Mouse (Mus musculus) hindbrain, embryonic 13.5 days (tissue): ENCODE measurements around the gene Ncaph2. TPM values are rescaled to one million over a fixed set of nuclear protein-coding genes. Genes with fewer than 3 reads are reported as not detected.

Source experiments
- ATAC-seq: fragments of 200-750 bp; cut with Nextera tagmentation; 2 replicates; pipeline ENCODE4 v1.8.0; 2017; ENCODE audit warnings: moderate TSS enrichment; ENCODE audit not compliant: low FRiP score
- H3K27ac ChIP-seq: fragments of 300-500 bp; sonication (generic); 2 replicates; pipeline ENCODE4 v1.5.1; 2015; ENCODE audit warnings: inconsistent platforms, mild to moderate bottlenecking, moderate library complexity
- H3K27me3 ChIP-seq: fragments of 300-500 bp; sonication (generic); 2 replicates; pipeline ENCODE4 v1.6.1; 2015; ENCODE audit warnings: mild to moderate bottlenecking, inconsistent platforms
- H3K36me3 ChIP-seq: fragments of 300-500 bp; sonication (generic); 2 replicates; pipeline ENCODE4 v1.6.1; 2015; ENCODE audit warnings: mild to moderate bottlenecking, inconsistent platforms
- H3K4me1 ChIP-seq: fragments of 300-500 bp; sonication (generic); replicated peaks from 2 replicates; pipeline ENCODE4 v1.6.1; 2015; ENCODE audit warnings: inconsistent platforms
- H3K4me2 ChIP-seq: fragments of 300-500 bp; sonication (generic); 2 replicates; pipeline ENCODE4 v1.6.1; 2015; ENCODE audit warnings: inconsistent platforms, mild to moderate bottlenecking, moderate library complexity
- H3K4me3 ChIP-seq: fragments of 300-500 bp; sonication (generic); 2 replicates; pipeline ENCODE4 v1.5.1; 2015; ENCODE audit warnings: mild to moderate bottlenecking, inconsistent platforms
- H3K9ac ChIP-seq: fragments of 300-500 bp; sonication (generic); 2 replicates; pipeline ENCODE4 v1.6.1; 2015; ENCODE audit warnings: mild to moderate bottlenecking, inconsistent platforms
- H3K9me3 ChIP-seq: fragments of 300-500 bp; sonication (generic); 2 replicates; pipeline ENCODE4 v1.6.1; 2016; ENCODE audit warnings: inconsistent platforms
- WGBS: fragments of 180-500 bp; shearing (Covaris S2); methylation state at CpG from one replicate; pipeline ENCODE4 v1.1.7; 2015; 5-methylcytosine and 5-hydroxymethylcytosine counted together
- polyA plus RNA-seq: library from polyadenylated mRNA; unstranded; fragments of >200 nt; fragmentation: Nextera tagmentation; extraction: Ambion mirVana; gene quantifications from 2 replicates; pipeline ENCODE4 v1.2.1, GENCODE M21; 2015

The Ncaph2 gene
- polyA plus RNA-seq, 1 experiment from 2014 or later: 104 TPM

- H3K4me2 ChIP-seq: no peak overlapping the region
- no peak for ATAC-seq
- peaks cover 22% of the 10 kb centered on the region for H3K4me1 ChIP-seq
- 97% methylated on average over 14 of the region's 14 CpGs for WGBS
- H3K27me3 ChIP-seq: no peaks in the 10 kb centered on the region
- no peak overlapping the region for H3K27ac ChIP-seq
- H3K9me3 ChIP-seq: no peaks in the 10 kb centered on the region
- no peak overlapping the region for H3K9ac ChIP-seq
- peaks cover 41% of the 10 kb centered on the region for H3K36me3 ChIP-seq
- H3K4me3 ChIP-seq: no peak overlapping the region
Measured at GRCm38 (mm10) chr15:89352054-89352453, 3.5 kb upstream of the Ncaph2 start.

- no peak overlapping the region for H3K27ac ChIP-seq
- WGBS: 94% methylated on average over 12 of the region's 12 CpGs
- H3K36me3 ChIP-seq: peaks cover 41% of the 10 kb centered on the region
- H3K4me2 ChIP-seq: no peak overlapping the region
- peaks cover 28% of the 10 kb centered on the region for H3K4me1 ChIP-seq
- H3K4me3 ChIP-seq: no peak overlapping the region
- no peak overlapping the region for H3K9ac ChIP-seq
- ATAC-seq: no peak
- H3K9me3 ChIP-seq: no peaks in the 10 kb centered on the region
- H3K27me3 ChIP-seq: no peaks in the 10 kb centered on the region
Measured at GRCm38 (mm10) chr15:89352795-89353194, 2.7 kb upstream of the Ncaph2 start.

- Histone ChIP-seq H3K36me3 (peaks cover 41% of the 10 kb centered on the region), H3K4me1 (peaks cover 38% of the 10 kb centered on the region), H3K27me3 (no peaks in the 10 kb centered on the region), H3K9ac (0 out of 2 replicates have a peak overlapping the region, but pooled peaks have one; percentile 83), H3K4me2 (0 out of 2 replicates have a peak overlapping the region, but pooled peaks have one; percentile 61), H3K27ac (no peak overlapping the region), H3K4me3 (0 out of 2 replicates have a peak overlapping the region, but pooled peaks have one; percentile 67), H3K9me3 (no peaks in the 10 kb centered on the region)
- ATAC-seq: no peak
- 95% methylated on average over 16 of the region's 16 CpGs for WGBS
Measured at GRCm38 (mm10) chr15:89353837-89354236, 1.7 kb upstream of the Ncaph2 start.

- no peaks in the 10 kb centered on the region for H3K9me3 ChIP-seq
- peak overlapping the region; percentile 61 for H3K4me2 ChIP-seq
- peak overlapping the region; percentile 67 for H3K4me3 ChIP-seq
- no peak overlapping the region for H3K27ac ChIP-seq
- no peak for ATAC-seq
- peak overlapping the region; percentile 83 for H3K9ac ChIP-seq
- H3K4me1 ChIP-seq: peaks cover 42% of the 10 kb centered on the region
- 90% methylated on average over 7 of the region's 7 CpGs for WGBS
- H3K36me3 ChIP-seq: peaks cover 41% of the 10 kb centered on the region
- no peaks in the 10 kb centered on the region for H3K27me3 ChIP-seq
Measured at GRCm38 (mm10) chr15:89354455-89354854, 1.1 kb upstream of the Ncaph2 start.

DNA sequence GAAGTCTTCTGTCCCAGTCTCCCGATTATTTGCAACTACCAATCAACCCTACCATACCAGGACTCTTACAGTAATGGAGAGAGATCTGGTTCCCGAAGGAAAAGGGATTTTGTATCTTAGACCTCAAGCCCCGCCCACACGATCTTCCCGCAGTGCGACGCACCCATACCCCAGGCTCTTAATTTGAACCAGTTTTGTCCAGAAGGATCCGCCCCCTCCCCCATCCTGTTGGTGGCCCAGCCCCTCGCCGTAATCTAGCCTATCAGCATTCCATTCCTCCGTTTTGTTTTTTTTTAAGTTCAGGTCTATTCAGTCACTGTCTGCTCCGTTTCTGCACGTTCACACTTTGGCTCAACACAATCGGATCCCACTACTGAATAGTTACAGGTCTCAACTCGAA lies 853 bp downstream of the Ncaph2 start:
- Histone ChIP-seq H3K4me2 (peak overlapping the region; percentile 87), H3K4me1 (peaks cover 42% of the 10 kb centered on the region), H3K9ac (peak overlapping the region; percentile 83), H3K27me3 (no peaks in the 10 kb centered on the region), H3K36me3 (peaks cover 41% of the 10 kb centered on the region), H3K27ac (peak overlapping the region; percentile 81), H3K9me3 (no peaks in the 10 kb centered on the region), H3K4me3 (peak overlapping the region; percentile 67)
- under 1% methylated on average over 15 of the region's 15 CpGs for WGBS
- peak; percentile 13; the same call in 1 of the 2 replicates for ATAC-seq

DNA sequence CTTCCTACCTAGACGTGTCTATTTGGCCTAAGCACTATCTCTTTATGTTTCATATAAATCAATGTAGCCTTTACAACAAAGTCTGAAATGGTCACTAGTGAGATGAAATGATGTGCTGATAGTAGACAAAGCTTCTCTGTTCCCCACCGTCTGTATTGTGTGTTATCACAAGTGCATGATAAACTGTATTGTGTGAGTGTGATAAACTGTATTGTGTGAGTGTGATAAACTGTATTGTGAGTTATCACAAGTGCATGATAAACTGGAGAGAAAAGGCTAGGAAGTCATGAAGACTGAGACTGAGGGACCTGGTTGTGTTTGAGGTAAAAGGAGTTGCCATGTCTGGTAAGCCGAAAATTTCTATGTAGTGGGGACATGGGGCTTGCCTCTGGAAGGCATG lies 3.3 kb downstream of the Ncaph2 start:
- H3K9me3 ChIP-seq: no peaks in the 10 kb centered on the region
- H3K36me3 ChIP-seq: peaks cover 39% of the 10 kb centered on the region
- 88% methylated on average over 3 of the region's 3 CpGs for WGBS
- H3K4me2 ChIP-seq: no peak overlapping the region
- H3K4me1 ChIP-seq: peaks cover 42% of the 10 kb centered on the region
- no peaks in the 10 kb centered on the region for H3K27me3 ChIP-seq
- no peak overlapping the region for H3K4me3 ChIP-seq
- ATAC-seq: no peak
- H3K27ac ChIP-seq: no peak overlapping the region
- no peak overlapping the region for H3K9ac ChIP-seq

DNA sequence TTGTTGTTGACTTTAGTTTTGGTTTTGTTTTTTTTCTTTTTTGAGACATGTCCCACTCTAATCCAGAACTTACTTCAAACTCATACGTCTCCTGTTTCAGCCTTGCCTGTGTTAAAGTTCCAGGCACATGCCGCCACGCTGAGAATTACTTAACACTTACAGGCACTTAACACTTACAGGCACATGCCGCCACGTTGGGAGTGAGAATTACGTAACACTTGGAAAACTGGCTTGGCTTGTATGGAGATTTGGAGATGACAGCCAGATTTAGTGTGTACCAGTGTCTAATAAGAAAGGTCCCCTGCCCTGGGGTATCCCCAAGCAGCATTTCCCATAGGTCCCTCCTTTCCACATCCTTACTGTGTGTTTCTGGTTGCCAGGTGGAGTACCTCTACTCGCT lies 7.5 kb downstream of the Ncaph2 start:
- no peaks in the 10 kb centered on the region for H3K27me3 ChIP-seq
- no peak overlapping the region for H3K4me2 ChIP-seq
- H3K9me3 ChIP-seq: no peaks in the 10 kb centered on the region
- ATAC-seq: no peak
- H3K9ac ChIP-seq: no peak overlapping the region
- H3K36me3 ChIP-seq: peaks cover 80% of the 10 kb centered on the region
- H3K4me1 ChIP-seq: peaks cover 12% of the 10 kb centered on the region
- no peak overlapping the region for H3K27ac ChIP-seq
- 97% methylated on average over 7 of the region's 7 CpGs for WGBS
- no peak overlapping the region for H3K4me3 ChIP-seq

- Histone ChIP-seq H3K27me3 (no peaks in the 10 kb centered on the region), H3K36me3 (peaks cover 98% of the 10 kb centered on the region), H3K9me3 (no peaks in the 10 kb centered on the region), H3K9ac (no peak overlapping the region), H3K27ac (no peak overlapping the region), H3K4me1 (no peaks in the 10 kb centered on the region), H3K4me3 (no peak overlapping the region), H3K4me2 (no peak overlapping the region)
- no peak for ATAC-seq
- 96% methylated on average over 4 of the region's 4 CpGs for WGBS
Measured at GRCm38 (mm10) chr15:89365141-89365551, 9.6 kb downstream of the Ncaph2 start.

DNA sequence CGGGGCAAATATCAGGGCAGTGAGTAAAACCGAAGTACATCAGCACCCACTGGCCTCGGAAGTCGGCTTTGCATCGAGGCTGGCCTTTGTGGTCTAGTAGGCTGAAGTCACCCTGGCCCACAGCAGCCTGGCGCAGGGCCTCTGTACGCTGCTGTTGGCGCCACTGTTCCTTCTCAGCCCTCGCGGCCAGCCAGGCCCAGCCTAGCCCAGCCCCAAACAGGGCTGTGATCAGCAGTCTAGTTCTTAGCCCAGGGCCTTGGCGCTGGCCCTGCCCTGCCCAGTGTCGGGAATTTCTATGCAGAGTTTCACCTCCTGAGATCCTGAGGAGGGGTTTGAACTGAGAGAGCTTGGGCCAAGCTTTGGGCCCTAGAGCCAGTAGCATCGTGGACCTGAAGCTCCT lies 16.5 kb downstream of the Ncaph2 start:
- Histone ChIP-seq H3K9me3 (no peaks in the 10 kb centered on the region), H3K4me2 (no peak overlapping the region)
- 90% methylated on average over 13 of the region's 13 CpGs for WGBS

GRCm38 (mm10) chr15:89372536-89372935 lies 17.0 kb downstream of the Ncaph2 start:
- no peak for ATAC-seq
- Histone ChIP-seq H3K4me2 (peak overlapping the region; percentile 86), H3K4me1 (peaks cover 25% of the 10 kb centered on the region), H3K27ac (peak overlapping the region; percentile 96), H3K9me3 (no peaks in the 10 kb centered on the region), H3K4me3 (peak overlapping the region; percentile 68), H3K27me3 (peaks cover 18% of the 10 kb centered on the region), H3K36me3 (peaks cover 53% of the 10 kb centered on the region), H3K9ac (peak overlapping the region; percentile 87)
- 86% methylated on average over 7 of the region's 7 CpGs for WGBS

More for the DNA sequence above, 16.5 kb downstream of the Ncaph2 start:
- Histone ChIP-seq H3K27ac (no peak overlapping the region), H3K4me1 (peaks cover 22% of the 10 kb centered on the region), H3K36me3 (peaks cover 58% of the 10 kb centered on the region), H3K4me3 (no peak overlapping the region), H3K9ac (no peak overlapping the region), H3K27me3 (peaks cover 13% of the 10 kb centered on the region)
- no peak for ATAC-seq

DNA sequence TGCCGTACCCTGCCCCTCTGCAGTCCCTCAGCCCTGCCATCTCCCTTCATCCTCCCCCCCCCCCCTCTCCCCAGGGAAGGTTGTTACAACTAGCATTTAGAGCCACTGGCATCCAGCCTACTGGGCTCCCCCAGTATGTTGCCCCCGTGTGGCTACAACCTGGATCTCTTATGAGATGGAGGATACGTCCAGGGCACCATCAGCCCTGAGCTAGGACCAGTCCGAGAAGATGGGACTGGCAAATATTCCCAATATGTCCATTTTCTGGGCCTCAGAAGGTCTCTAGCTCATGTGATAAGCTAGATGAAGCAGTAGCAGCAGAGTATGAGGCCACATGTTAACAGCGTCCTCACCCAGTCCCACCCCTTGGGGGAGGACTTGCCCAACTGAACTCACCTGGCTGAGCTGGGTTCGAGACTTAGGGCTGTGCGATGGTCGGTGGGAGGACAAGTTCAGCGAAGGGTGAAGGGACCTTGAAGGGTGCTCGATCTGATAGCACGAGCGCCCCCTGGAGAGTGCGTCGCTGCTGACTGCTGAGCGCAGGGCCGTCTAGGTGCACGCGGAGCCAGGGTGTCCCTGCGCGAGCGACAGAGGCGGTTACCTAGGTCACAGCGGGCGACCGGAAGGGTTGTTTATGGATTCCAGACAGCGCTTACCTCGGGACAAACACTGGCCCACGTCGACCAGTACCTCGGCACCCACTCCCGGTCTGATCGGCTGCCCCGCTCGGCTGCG lies 17.7 kb downstream of the Ncaph2 start:
- 2% methylated on average over 35 of the region's 35 CpGs for WGBS
- H3K9ac ChIP-seq: peak overlapping the region; percentile 87
- H3K4me2 ChIP-seq: peak overlapping the region; percentile 86
- peaks cover 25% of the 10 kb centered on the region for H3K27me3 ChIP-seq
- H3K4me1 ChIP-seq: peaks cover 30% of the 10 kb centered on the region
- peaks cover 47% of the 10 kb centered on the region for H3K36me3 ChIP-seq
- no peaks in the 10 kb centered on the region for H3K9me3 ChIP-seq
- peak; percentile 80 for ATAC-seq
- H3K4me3 ChIP-seq: peak overlapping the region; percentile 68
- H3K27ac ChIP-seq: peak overlapping the region; percentile 96

- H3K4me3 ChIP-seq: peak within 1 kb of the TSS; percentile 68
- peaks cover 31% of the 10 kb centered on the region for H3K27me3 ChIP-seq
- peaks cover 41% of the 10 kb centered on the region for H3K36me3 ChIP-seq
- H3K9ac ChIP-seq: peak within 1 kb of the TSS; percentile 87
- peak; percentile 86 for ATAC-seq
- H3K9me3 ChIP-seq: no peaks in the 10 kb centered on the region
- H3K27ac ChIP-seq: peak within 1 kb of the TSS; percentile 96
- H3K4me1 ChIP-seq: peaks cover 36% of the 10 kb centered on the region
- WGBS: under 1% methylated on average over 42 of the region's 42 CpGs
- H3K4me2 ChIP-seq: peak within 1 kb of the TSS; percentile 86
Measured at GRCm38 (mm10) chr15:89373762-89374248, 18.3 kb downstream of the Ncaph2 start, which contains the start of gene Sco2. Gene Sco2, minus strand, starts transcription at chr15:89373846.
